ENCODE assay signal across 8 mouse cellular contexts in genomic region chr4:128962926-128963290, GRCm38 (mm10). TPM values are rescaled to one million over a fixed set of nuclear protein-coding genes. Genes with fewer than 3 reads are reported as not detected.
DNase-seq lines count a peak whose midpoint lies in the region; ATAC-seq lines count a peak whose summit lies in the region.

No protein-coding gene starts in this region.

- H3K4me1 ChIP-seq in kidney, embryonic 16.5 days (ENCODE audit: insufficient read depth, low read length): peaks cover 23% of the 10 kb centered on the region
- H3K4me1 ChIP-seq in embryonic facial prominence, embryonic 12.5 days: peaks cover 35% of the 10 kb centered on the region
- H3K4me1 ChIP-seq in intestine, embryonic 14.5 days (replicated peaks; ENCODE audit: control insufficient read depth, insufficient read depth, low read length): peaks cover 5% of the 10 kb centered on the region

- H3K27me3 ChIP-seq in kidney, embryonic 16.5 days (ENCODE audit: insufficient read depth, low read length): no peaks in the 10 kb centered on the region
- H3K27me3 ChIP-seq in embryonic facial prominence, embryonic 12.5 days: no peaks in the 10 kb centered on the region
- no peaks in the 10 kb centered on the region for H3K27me3 ChIP-seq in intestine, embryonic 14.5 days (replicated peaks; ENCODE audit: control insufficient read depth, insufficient read depth, low read length)

- peak overlapping the region; percentile 74 for H3K4me3 ChIP-seq in kidney, embryonic 16.5 days (ENCODE audit: low read length)
- H3K4me3 ChIP-seq in embryonic facial prominence, embryonic 12.5 days: peak overlapping the region; percentile 70
- peak overlapping the region; percentile 70 for H3K4me3 ChIP-seq in intestine, embryonic 14.5 days (ENCODE audit: low read depth, low read length)

- peak overlapping the region; percentile 29; the same call in 1 of the 2 replicates for H3K27ac ChIP-seq in kidney, embryonic 16.5 days (ENCODE audit: low read length)
- peak overlapping the region; percentile 88 for H3K27ac ChIP-seq in embryonic facial prominence, embryonic 12.5 days
- H3K27ac ChIP-seq in intestine, embryonic 14.5 days (ENCODE audit: low read depth): no peak overlapping the region

- H3K4me2 ChIP-seq in kidney, embryonic 16.5 days (replicated peaks; ENCODE audit: low read depth, low read length): peak overlapping the region; percentile 97
- H3K4me2 ChIP-seq in embryonic facial prominence, embryonic 12.5 days (replicated peaks): peak overlapping the region; percentile 93
- H3K4me2 ChIP-seq in intestine, embryonic 14.5 days (ENCODE audit: low read length): peak overlapping the region; percentile 85

- DNase-seq in kidney, postnatal 36 days: no peak
- no peak for DNase-seq in intestine, embryonic 14.5 days (ENCODE audit: low spot score)
- DNase-seq in neural tube, embryonic 10.5 days (ENCODE audit: extremely low spot score, low spot score): peak; percentile 40
- DNase-seq in layer of hippocampus, adult 9-10 months (ENCODE audit: low spot score): no peak
- DNase-seq in spleen, postnatal 36 days (ENCODE audit: low spot score in 2 of 2): no peak

- no peak for ATAC-seq in kidney, embryonic 16.5 days (ENCODE audit: low FRiP score, low TSS enrichment)
- ATAC-seq in embryonic facial prominence, embryonic 12.5 days (ENCODE audit: insufficient number of reproducible peaks, insufficient read depth, low FRiP score, low TSS enrichment): no peak
- ATAC-seq in intestine, embryonic 14.5 days (replicated peaks; ENCODE audit: low FRiP score, low TSS enrichment, low read depth): no peak
- no peak for ATAC-seq in megakaryocyte progenitor cell, adult 5-6 weeks (replicated peaks; ENCODE audit: poor library complexity)

- 7% methylated on average over 9 of the region's 9 CpGs for WGBS in kidney, embryonic 16.5 days
- WGBS in embryonic facial prominence, embryonic 12.5 days: 7% methylated on average over 9 of the region's 9 CpGs
- WGBS in intestine, embryonic 14.5 days: 8% methylated on average over 9 of the region's 9 CpGs

- H3K9ac ChIP-seq in kidney, embryonic 16.5 days (replicated peaks; ENCODE audit: low read length): peak overlapping the region; percentile 67
- peak overlapping the region; percentile 76 for H3K9ac ChIP-seq in embryonic facial prominence, embryonic 12.5 days
- H3K9ac ChIP-seq in intestine, embryonic 14.5 days (ENCODE audit: low read length): peak overlapping the region; percentile 69

- no peaks in the 10 kb centered on the region for H3K36me3 ChIP-seq in kidney, embryonic 16.5 days (ENCODE audit: insufficient read depth, low read length)
- H3K36me3 ChIP-seq in embryonic facial prominence, embryonic 12.5 days: no peaks in the 10 kb centered on the region
- no peaks in the 10 kb centered on the region for H3K36me3 ChIP-seq in intestine, embryonic 14.5 days (ENCODE audit: control insufficient read depth, insufficient read depth, low read length)

- no peaks in the 10 kb centered on the region for H3K9me3 ChIP-seq in kidney, embryonic 16.5 days (ENCODE audit: low read length)
- no peaks in the 10 kb centered on the region for H3K9me3 ChIP-seq in embryonic facial prominence, embryonic 12.5 days
- H3K9me3 ChIP-seq in intestine, embryonic 14.5 days (ENCODE audit: control insufficient read depth, low read length): no peaks in the 10 kb centered on the region

RNA-seq across cellular contexts. Expression of gene Azin2, which starts 0.7 kb away (rescaled TPM):
- polyA plus RNA-seq in kidney, embryonic 16.5 days (2015; fragmentation: Nextera tagmentation; extraction: Ambion mirVana): 21.7 and 26.3 TPM in 2 replicates
- polyA plus RNA-seq in embryonic facial prominence, embryonic 12.5 days (2016; fragmentation: Nextera tagmentation; extraction: Ambion mirVana): 28.8 and 30.8 TPM in 2 replicates
- polyA plus RNA-seq in intestine, embryonic 14.5 days (2014; fragmentation: Nextera tagmentation; extraction: Ambion mirVana): 17.5 and 20.1 TPM in 2 replicates
- 0.91 and 1.7 TPM in 2 replicates for total RNA-seq in megakaryocyte progenitor cell, adult 5-6 weeks (2015)
- total RNA-seq in megakaryocyte progenitor cell, adult 5-6 weeks (2017): 2.1 and 2.2 TPM in 2 replicates

RNA-seq across cellular contexts. Expression of gene Ak2, which starts 28.9 kb away (rescaled TPM):
- 226 and 238 TPM in 2 replicates for polyA plus RNA-seq in kidney, embryonic 16.5 days (2015; fragmentation: Nextera tagmentation; extraction: Ambion mirVana)
- 184 and 185 TPM in 2 replicates for polyA plus RNA-seq in embryonic facial prominence, embryonic 12.5 days (2016; fragmentation: Nextera tagmentation; extraction: Ambion mirVana)
- polyA plus RNA-seq in intestine, embryonic 14.5 days (2014; fragmentation: Nextera tagmentation; extraction: Ambion mirVana): 183 and 184 TPM in 2 replicates
- 97.7 and 107 TPM in 2 replicates for total RNA-seq in megakaryocyte progenitor cell, adult 5-6 weeks (2015)
- total RNA-seq in megakaryocyte progenitor cell, adult 5-6 weeks (2017): 165 and 176 TPM in 2 replicates
